Mouse (Mus musculus): ENCODE results near the gene Pask. TPM values are rescaled to one million over a fixed set of nuclear protein-coding genes. Genes with fewer than 3 reads are reported as not detected.

The Pask gene
- 4.6 and 5.7 TPM in 2 replicates for polyA plus RNA-seq (2014; fragmentation: Nextera tagmentation; extraction: Ambion mirVana)

GRCm38 (mm10) chr1:93342648-93343503 lies at the start of gene Pask, which contains the start of gene Ppp1r7:
Gene Pask, minus strand, starts transcription at chr1:93343482.
Gene Ppp1r7, plus strand, starts transcription at chr1:93342854.
- under 1% methylated on average over 63 of the region's 63 CpGs for WGBS

GRCm38 (mm10) chr1:93388906-93389305 lies 45.6 kb upstream of the Pask start:
- Histone ChIP-seq H3K27me3 (ENCODE audit: control insufficient read depth, insufficient read depth, low read length) (no peaks in the 10 kb centered on the region), H3K27ac (ENCODE audit: low read depth, low read length) (no peak overlapping the region), H3K4me3 (ENCODE audit: low read depth, low read length) (no peak overlapping the region), H3K4me2 (ENCODE audit: low read depth, low read length) (no peak overlapping the region), H3K4me1 (ENCODE audit: control insufficient read depth, insufficient read depth, low read length) (no peaks in the 10 kb centered on the region), H3K9me3 (ENCODE audit: control insufficient read depth, low read length) (no peaks in the 10 kb centered on the region), H3K9ac (replicated peaks; ENCODE audit: low read depth, low read length) (no peak overlapping the region), H3K36me3 (ENCODE audit: control insufficient read depth, insufficient read depth, low read length) (no peaks in the 10 kb centered on the region)
- no peak for ATAC-seq (ENCODE audit: low read depth)
- 75% methylated on average over 2 of the region's 2 CpGs for WGBS

More at GRCm38 (mm10) chr1:93342648-93343503, at the start of gene Pask, which contains the start of gene Ppp1r7:
- peak within 1 kb of the TSS; percentile 91 for H3K4me3 ChIP-seq (ENCODE audit: low read depth, low read length)
- ATAC-seq (ENCODE audit: low read depth): peak; percentile 96
- no peaks in the 10 kb centered on the region for H3K27me3 ChIP-seq (ENCODE audit: control insufficient read depth, insufficient read depth, low read length)
- H3K27ac ChIP-seq (ENCODE audit: low read depth, low read length): peak within 1 kb of the TSS; percentile 48; the same call in 1 of the 2 replicates
- peak within 1 kb of the TSS; percentile 76 for H3K9ac ChIP-seq (replicated peaks; ENCODE audit: low read depth, low read length)
- no peaks in the 10 kb centered on the region for H3K9me3 ChIP-seq (ENCODE audit: control insufficient read depth, low read length)
- H3K36me3 ChIP-seq (ENCODE audit: control insufficient read depth, insufficient read depth, low read length): 0 out of 2 replicates have a peak, but pooled peaks cover 12% of the 10 kb centered on the region
- H3K4me1 ChIP-seq (ENCODE audit: control insufficient read depth, insufficient read depth, low read length): peaks cover 8% of the 10 kb centered on the region
- H3K4me2 ChIP-seq (ENCODE audit: low read depth, low read length): peak within 1 kb of the TSS; percentile 89

- Histone ChIP-seq H3K27me3 (ENCODE audit: control insufficient read depth, insufficient read depth, low read length) (no peaks in the 10 kb centered on the region), H3K4me2 (ENCODE audit: low read depth, low read length) (no peak overlapping the region), H3K4me3 (ENCODE audit: low read depth, low read length) (no peak overlapping the region), H3K36me3 (ENCODE audit: control insufficient read depth, insufficient read depth, low read length) (no peaks in the 10 kb centered on the region), H3K27ac (ENCODE audit: low read depth, low read length) (no peak overlapping the region), H3K9me3 (ENCODE audit: control insufficient read depth, low read length) (no peaks in the 10 kb centered on the region), H3K4me1 (ENCODE audit: control insufficient read depth, insufficient read depth, low read length) (no peaks in the 10 kb centered on the region), H3K9ac (replicated peaks; ENCODE audit: low read depth, low read length) (no peak overlapping the region)
- 31% methylated on average over 2 of the region's 2 CpGs for WGBS
- 0 out of 2 replicates have a peak, but pooled peaks have one; percentile 17 for ATAC-seq (ENCODE audit: low read depth)
Measured at GRCm38 (mm10) chr1:93387198-93387597, 43.9 kb upstream of the Pask start.

- ATAC-seq (ENCODE audit: low read depth): no peak
Measured at GRCm38 (mm10) chr1:93379117-93379516, 35.8 kb upstream of the Pask start.

GRCm38 (mm10) chr1:93377307-93377706 lies 34.0 kb upstream of the Pask start:
- H3K4me1 ChIP-seq (ENCODE audit: control insufficient read depth, insufficient read depth, low read length): no peaks in the 10 kb centered on the region
- H3K36me3 ChIP-seq (ENCODE audit: control insufficient read depth, insufficient read depth, low read length): no peaks in the 10 kb centered on the region
- H3K4me3 ChIP-seq (ENCODE audit: low read depth, low read length): no peak overlapping the region
- no peak overlapping the region for H3K27ac ChIP-seq (ENCODE audit: low read depth, low read length)
- ATAC-seq (ENCODE audit: low read depth): no peak
- no peak overlapping the region for H3K4me2 ChIP-seq (ENCODE audit: low read depth, low read length)
- no peaks in the 10 kb centered on the region for H3K27me3 ChIP-seq (ENCODE audit: control insufficient read depth, insufficient read depth, low read length)
- no peak overlapping the region for H3K9ac ChIP-seq (replicated peaks; ENCODE audit: low read depth, low read length)
- 76% methylated on average over 5 of the region's 5 CpGs for WGBS
- no peaks in the 10 kb centered on the region for H3K9me3 ChIP-seq (ENCODE audit: control insufficient read depth, low read length)

More at GRCm38 (mm10) chr1:93379117-93379516, 35.8 kb upstream of the Pask start:
- no peak overlapping the region for H3K4me2 ChIP-seq (ENCODE audit: low read depth, low read length)
- H3K4me1 ChIP-seq (ENCODE audit: control insufficient read depth, insufficient read depth, low read length): no peaks in the 10 kb centered on the region
- no peaks in the 10 kb centered on the region for H3K36me3 ChIP-seq (ENCODE audit: control insufficient read depth, insufficient read depth, low read length)
- H3K9me3 ChIP-seq (ENCODE audit: control insufficient read depth, low read length): no peaks in the 10 kb centered on the region
- no peak overlapping the region for H3K4me3 ChIP-seq (ENCODE audit: low read depth, low read length)
- H3K27me3 ChIP-seq (ENCODE audit: control insufficient read depth, insufficient read depth, low read length): no peaks in the 10 kb centered on the region
- no peak overlapping the region for H3K9ac ChIP-seq (replicated peaks; ENCODE audit: low read depth, low read length)
- 78% methylated on average over 5 of the region's 5 CpGs for WGBS
- no peak overlapping the region for H3K27ac ChIP-seq (ENCODE audit: low read depth, low read length)

DNA sequence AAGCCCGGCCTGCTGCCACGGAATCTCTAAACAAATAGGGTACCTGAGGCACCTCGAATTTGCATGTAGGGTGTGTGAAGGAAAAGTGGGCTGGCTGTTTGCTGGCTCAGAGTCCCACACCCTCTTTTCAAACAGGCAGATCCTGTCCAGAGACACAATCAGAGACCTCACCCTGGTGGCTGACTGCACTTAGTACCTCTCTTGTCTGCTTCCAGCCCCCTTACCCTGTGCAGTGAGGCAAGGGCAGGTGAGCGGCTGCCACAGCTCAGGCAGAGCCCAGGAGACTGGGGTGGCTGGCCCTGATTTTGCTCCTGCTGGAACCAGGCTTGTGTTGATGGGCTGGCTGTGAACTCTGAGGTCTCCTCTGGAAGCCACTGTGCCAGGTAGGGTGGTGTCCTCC lies 30.4 kb upstream of the Pask start, which contains the start of gene Ano7:
TSS of gene Ano7 (plus strand) at position 266 of the 400 bp plus-strand sequence.
- Histone ChIP-seq H3K9ac (replicated peaks; ENCODE audit: low read depth, low read length) (no peak within 1 kb of the TSS), H3K27me3 (ENCODE audit: control insufficient read depth, insufficient read depth, low read length) (no peaks in the 10 kb centered on the region), H3K9me3 (ENCODE audit: control insufficient read depth, low read length) (no peaks in the 10 kb centered on the region), H3K4me2 (ENCODE audit: low read depth, low read length) (no peak within 1 kb of the TSS), H3K4me3 (ENCODE audit: low read depth, low read length) (no peak within 1 kb of the TSS), H3K27ac (ENCODE audit: low read depth, low read length) (no peak within 1 kb of the TSS), H3K36me3 (ENCODE audit: control insufficient read depth, insufficient read depth, low read length) (no peaks in the 10 kb centered on the region), H3K4me1 (ENCODE audit: control insufficient read depth, insufficient read depth, low read length) (no peaks in the 10 kb centered on the region)
- no peak for ATAC-seq (ENCODE audit: low read depth)
- WGBS: 85% methylated on average over 4 of the region's 4 CpGs

DNA sequence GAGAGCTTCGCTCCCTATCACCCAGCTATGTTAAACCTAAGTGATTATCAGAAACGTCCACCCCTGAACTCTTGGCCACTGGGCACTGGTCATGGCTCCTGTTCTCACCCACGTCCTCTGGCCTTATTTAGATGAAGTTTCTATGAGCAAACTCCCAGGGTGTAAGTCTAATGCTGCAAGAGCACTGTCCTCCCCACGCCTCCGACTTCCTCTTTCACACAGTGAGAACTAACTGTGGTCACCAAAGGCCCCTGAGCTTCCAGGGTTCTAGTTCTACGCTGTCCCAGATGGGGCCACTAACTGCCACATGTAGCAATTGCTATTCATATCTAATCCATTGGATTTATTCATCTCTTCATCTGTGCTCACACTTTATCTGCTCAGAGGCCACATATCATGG lies 22.4 kb upstream of the Pask start:
- 96% methylated on average over 6 of the region's 6 CpGs for WGBS
- Histone ChIP-seq H3K36me3 (ENCODE audit: control insufficient read depth, insufficient read depth, low read length) (peaks cover 39% of the 10 kb centered on the region; the same call in 1 of the 2 replicates), H3K4me2 (ENCODE audit: low read depth, low read length) (no peak overlapping the region), H3K4me3 (ENCODE audit: low read depth, low read length) (no peak overlapping the region), H3K9me3 (ENCODE audit: control insufficient read depth, low read length) (no peaks in the 10 kb centered on the region), H3K4me1 (ENCODE audit: control insufficient read depth, insufficient read depth, low read length) (no peaks in the 10 kb centered on the region), H3K27ac (ENCODE audit: low read depth, low read length) (no peak overlapping the region), H3K27me3 (ENCODE audit: control insufficient read depth, insufficient read depth, low read length) (no peaks in the 10 kb centered on the region), H3K9ac (replicated peaks; ENCODE audit: low read depth, low read length) (no peak overlapping the region)
- no peak for ATAC-seq (ENCODE audit: low read depth)

DNA sequence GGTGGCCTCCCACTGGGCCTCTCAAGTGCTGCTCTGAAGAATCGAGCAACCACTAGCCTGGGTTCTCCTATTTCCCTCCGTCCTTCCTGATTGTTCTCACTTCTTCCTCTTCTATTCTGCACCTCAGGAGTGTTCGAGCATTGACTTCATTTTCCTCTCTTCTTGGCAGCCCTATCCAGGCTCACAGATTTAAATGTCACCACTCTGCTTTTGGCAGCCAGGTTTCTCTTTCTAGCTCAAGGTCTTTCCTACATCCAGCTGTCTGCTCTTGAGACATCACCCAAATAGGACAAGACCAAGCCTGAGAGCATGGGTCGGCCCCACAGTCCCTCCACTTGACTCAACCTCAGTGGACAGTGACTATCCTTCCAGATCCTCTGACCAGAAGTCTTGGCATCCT lies 19.4 kb upstream of the Pask start:
- no peaks in the 10 kb centered on the region for H3K9me3 ChIP-seq (ENCODE audit: control insufficient read depth, low read length)
- ATAC-seq (ENCODE audit: low read depth): no peak
- H3K4me2 ChIP-seq (ENCODE audit: low read depth, low read length): no peak overlapping the region
- H3K27ac ChIP-seq (ENCODE audit: low read depth, low read length): no peak overlapping the region
- H3K36me3 ChIP-seq (ENCODE audit: control insufficient read depth, insufficient read depth, low read length): peaks cover 59% of the 10 kb centered on the region
- WGBS: 89% methylated on average over 4 of the region's 4 CpGs
- no peaks in the 10 kb centered on the region for H3K4me1 ChIP-seq (ENCODE audit: control insufficient read depth, insufficient read depth, low read length)
- no peak overlapping the region for H3K9ac ChIP-seq (replicated peaks; ENCODE audit: low read depth, low read length)
- no peaks in the 10 kb centered on the region for H3K27me3 ChIP-seq (ENCODE audit: control insufficient read depth, insufficient read depth, low read length)
- no peak overlapping the region for H3K4me3 ChIP-seq (ENCODE audit: low read depth, low read length)

DNA sequence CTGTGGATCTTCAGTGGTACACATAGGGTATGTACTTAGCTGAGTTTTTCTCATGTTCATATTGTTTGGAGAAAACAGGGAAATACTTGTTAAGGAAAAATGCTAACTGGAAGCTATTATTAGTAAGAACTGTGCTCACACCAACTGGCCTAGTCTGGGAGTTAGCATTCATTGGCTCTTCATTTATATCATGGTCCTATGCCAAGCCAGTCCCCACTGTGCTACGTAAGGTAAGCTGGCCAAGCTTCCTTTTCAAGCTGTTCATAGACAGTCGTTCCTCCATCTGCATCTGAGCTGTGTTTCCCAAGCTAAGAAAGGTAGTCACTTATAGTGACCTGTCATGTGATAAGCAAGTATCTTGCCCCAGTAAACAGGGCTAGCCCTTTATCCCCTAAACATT lies 9.4 kb upstream of the Pask start:
- no peak for ATAC-seq (ENCODE audit: low read depth)
- Histone ChIP-seq H3K27ac (ENCODE audit: low read depth, low read length) (no peak overlapping the region), H3K36me3 (ENCODE audit: control insufficient read depth, insufficient read depth, low read length) (peaks cover 60% of the 10 kb centered on the region), H3K4me2 (ENCODE audit: low read depth, low read length) (no peak overlapping the region), H3K27me3 (ENCODE audit: control insufficient read depth, insufficient read depth, low read length) (no peaks in the 10 kb centered on the region), H3K9me3 (ENCODE audit: control insufficient read depth, low read length) (no peaks in the 10 kb centered on the region), H3K4me3 (ENCODE audit: low read depth, low read length) (no peak overlapping the region), H3K4me1 (ENCODE audit: control insufficient read depth, insufficient read depth, low read length) (no peaks in the 10 kb centered on the region), H3K9ac (replicated peaks; ENCODE audit: low read depth, low read length) (no peak overlapping the region)
- WGBS: 93% methylated on average over 2 of the region's 2 CpGs
